Comparison of ENCODE assay signal across 8 mouse cellular contexts in the genomic region with DNA sequence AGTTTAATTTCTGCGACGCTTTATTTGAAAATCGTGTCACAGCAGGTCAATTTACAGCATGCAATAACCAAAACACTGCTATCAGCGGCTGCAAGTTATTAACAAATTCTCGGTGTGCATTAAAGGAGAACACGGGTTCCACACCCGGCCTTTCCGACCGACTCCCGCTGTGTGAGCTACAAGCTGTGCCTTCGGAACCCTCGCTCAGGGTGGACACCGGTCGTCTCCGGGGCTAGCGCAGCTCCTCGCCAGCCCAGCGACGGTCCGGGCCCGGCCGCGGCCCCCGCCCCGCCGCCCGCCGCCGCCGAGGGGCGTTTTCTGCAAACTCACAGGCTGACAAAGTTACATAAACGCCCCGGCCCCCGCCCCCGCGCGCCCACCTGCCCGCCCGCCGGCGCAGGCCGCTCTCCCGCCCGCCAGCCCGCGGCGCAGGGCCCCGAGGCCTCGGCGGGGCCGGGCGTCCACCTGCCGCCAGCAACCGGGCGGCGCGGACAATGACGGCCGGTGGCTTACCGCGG. TPM values are rescaled to one million over a fixed set of nuclear protein-coding genes. Genes with fewer than 3 reads are reported as not detected.
DNase-seq lines count a peak whose midpoint lies in the region; ATAC-seq and TF ChIP-seq lines count a peak whose summit lies in the region.

No protein-coding gene starts in this region.

- no peak for TF ChIP-seq RAD21 in MEL (IDR thresholded peaks at IDR 0.05; ENCODE audit: low read depth, low read length)

- peak in 1 of 2 experiments; percentile 49; a peak in 1 of 4 replicates for TF ChIP-seq POLR2A in MEL (IDR thresholded peaks at IDR 0.05; ENCODE audit: control insufficient read depth in 1 of 2, insufficient read depth in 1 of 2, low read depth in 1 of 2, low read length in 2 of 2, poor library complexity in 1 of 2)

- H3K4me1 ChIP-seq in MEL (ENCODE audit: control insufficient read depth in 1 of 2, insufficient read depth in 2 of 2, low read length in 2 of 2), result peaks cover 10 to 12% of the 10 kb centered on the region in 2 experiments; a peak in 3 of 4 replicates
- H3K4me1 ChIP-seq in forebrain, embryonic 16.5 days (replicated peaks; ENCODE audit: control insufficient read depth, insufficient read depth, low read length), result peaks cover 37% of the 10 kb centered on the region
- peaks cover 52% of the 10 kb centered on the region for H3K4me1 ChIP-seq in hindbrain, embryonic 13.5 days (replicated peaks)
- peaks cover 54% of the 10 kb centered on the region for H3K4me1 ChIP-seq in midbrain, embryonic 10.5 days

- no peaks in the 10 kb centered on the region for H3K9me3 ChIP-seq in MEL (replicated peaks; ENCODE audit: insufficient read depth, low read length)
- no peaks in the 10 kb centered on the region for H3K9me3 ChIP-seq in forebrain, embryonic 16.5 days (ENCODE audit: control insufficient read depth, low read length)
- H3K9me3 ChIP-seq in hindbrain, embryonic 13.5 days, result no peaks in the 10 kb centered on the region
- no peaks in the 10 kb centered on the region for H3K9me3 ChIP-seq in midbrain, embryonic 10.5 days (replicated peaks)

- H3K79me2 ChIP-seq in MEL (ENCODE audit: control insufficient read depth, insufficient read depth, low read length, poor library complexity), result peaks cover 44% of the 10 kb centered on the region

- H3K27me3 ChIP-seq in MEL (ENCODE audit: control insufficient read depth in 1 of 2, insufficient read depth in 2 of 2, low read length in 2 of 2), result no peaks in the 10 kb centered on the region
- H3K27me3 ChIP-seq in forebrain, embryonic 16.5 days (replicated peaks; ENCODE audit: control insufficient read depth, insufficient read depth, low read length), result no peaks in the 10 kb centered on the region
- no peaks in the 10 kb centered on the region for H3K27me3 ChIP-seq in hindbrain, embryonic 13.5 days
- no peaks in the 10 kb centered on the region for H3K27me3 ChIP-seq in midbrain, embryonic 10.5 days (ENCODE audit: low read depth, poor library complexity, severe bottlenecking)

- peak overlapping the region; percentile 87 to 91 for H3K4me3 ChIP-seq in MEL (ENCODE audit: control insufficient read depth in 1 of 2, insufficient read depth in 1 of 2, low read depth in 2 of 2, low read length in 2 of 2)
- H3K4me3 ChIP-seq in forebrain, embryonic 16.5 days (replicated peaks; ENCODE audit: low read length), result peak overlapping the region; percentile 90
- peak overlapping the region; percentile 92 for H3K4me3 ChIP-seq in hindbrain, embryonic 13.5 days
- H3K4me3 ChIP-seq in midbrain, embryonic 10.5 days, result peak overlapping the region; percentile 87

- no peak for ATAC-seq in forebrain, embryonic 16.5 days
- no peak for ATAC-seq in hindbrain, embryonic 13.5 days (ENCODE audit: low FRiP score)
- ATAC-seq in CD4-positive, CD25-positive, alpha-beta regulatory T cell, adult 4 months, result no peak

- peaks cover 0 to 21% of the 10 kb centered on the region in 2 experiments; a peak in 2 of 4 replicates for H3K36me3 ChIP-seq in MEL (ENCODE audit: control insufficient read depth in 1 of 2, insufficient read depth in 2 of 2, low read length in 2 of 2)
- H3K36me3 ChIP-seq in forebrain, embryonic 16.5 days (ENCODE audit: control insufficient read depth, insufficient read depth), result no peaks in the 10 kb centered on the region
- H3K36me3 ChIP-seq in hindbrain, embryonic 13.5 days, result no peaks in the 10 kb centered on the region
- H3K36me3 ChIP-seq in midbrain, embryonic 10.5 days, result 0 out of 2 replicates have a peak, but pooled peaks cover 3% of the 10 kb centered on the region

- peak overlapping the region; percentile 91 for H3K9ac ChIP-seq in MEL (ENCODE audit: control insufficient read depth, low read depth, low read length, poor library complexity, severe bottlenecking)
- peak overlapping the region; percentile 80 for H3K9ac ChIP-seq in forebrain, embryonic 16.5 days (replicated peaks; ENCODE audit: low read depth, low read length)
- peak overlapping the region; percentile 90 for H3K9ac ChIP-seq in hindbrain, embryonic 13.5 days

- under 1% methylated on average over 50 of the region's 61 CpGs for WGBS in forebrain, embryonic 16.5 days
- under 1% methylated on average over 50 of the region's 61 CpGs for WGBS in hindbrain, embryonic 13.5 days
- WGBS in midbrain, embryonic 10.5 days, result 2% methylated on average over 61 of the region's 61 CpGs

- peak; percentile 73 for DNase-seq in MEL (ENCODE audit: low read depth, low spot score)
- DNase-seq in brain, adult 2 months (ENCODE audit: low read depth, low spot score), result peak; percentile 46
- peak; percentile 27 to 76 for DNase-seq in left cerebral cortex, postnatal 10 days (ENCODE audit: extremely low spot score in 1 of 2, low spot score in 2 of 2)
- peak; percentile 53 for DNase-seq in midbrain, embryonic 10.5 days (ENCODE audit: low spot score)
- peak; percentile 9 to 28 for DNase-seq in spleen, postnatal 14 days (ENCODE audit: low spot score in 2 of 2)

- H3K27ac ChIP-seq in MEL (ENCODE audit: control insufficient read depth, low read depth, low read length), result peak overlapping the region; percentile 37
- H3K27ac ChIP-seq in forebrain, embryonic 16.5 days (ENCODE audit: low read length), result peak overlapping the region; percentile 94
- peak overlapping the region; percentile 95 for H3K27ac ChIP-seq in hindbrain, embryonic 13.5 days
- H3K27ac ChIP-seq in midbrain, embryonic 10.5 days (replicated peaks), result peak overlapping the region; percentile 96

- H3K4me2 ChIP-seq in forebrain, embryonic 16.5 days (ENCODE audit: low read length), result peak overlapping the region; percentile 56
- peak overlapping the region; percentile 87 for H3K4me2 ChIP-seq in hindbrain, embryonic 13.5 days

- TF ChIP-seq EP300 in MEL (IDR thresholded peaks at IDR 0.05; ENCODE audit: low read depth in 1 of 2, low read length in 2 of 2), result no peak

- intact Hi-C loops in left cerebral cortex, postnatal 10 days (cut with DNase I), result loop anchor here (2.0 to 10.0 kb wide), 3 partner anchors 165 to 263 kb away; no protein-coding TSS in a partner anchor

- no peak for TF ChIP-seq CTCF in MEL (IDR thresholded peaks at IDR 0.05 in 2 of 3, conservative IDR thresholded peaks at IDR 0.05 in 1 of 3; ENCODE audit: control insufficient read depth in 1 of 3, insufficient read depth in 1 of 3, low read depth in 2 of 3, low read length in 3 of 3, poor library complexity in 1 of 3, severe bottlenecking in 1 of 3)

TF ChIP-seq in MEL, 35 proteins besides CTCF, POLR2A, EP300 and RAD21:
- TF ChIP-seq GABPA (IDR thresholded peaks at IDR 0.05; ENCODE audit: low read depth, low read length) (no peak), ZMIZ1 (IDR thresholded peaks at IDR 0.05; ENCODE audit: low read depth, low read length) (no peak), UBTF (IDR thresholded peaks at IDR 0.05; ENCODE audit: borderline replicate concordance, insufficient read depth, low read depth, low read length) (0 out of 2 replicates have a peak, but pooled peaks have one; percentile 39), CHD2 (IDR thresholded peaks at IDR 0.05; ENCODE audit: low read length) (no peak), TCF12 (IDR thresholded peaks at IDR 0.05; ENCODE audit: low read depth, low read length) (no peak), SIN3A (IDR thresholded peaks at IDR 0.05; ENCODE audit: low read length) (peak; percentile 73; the same call in 1 of the 2 replicates), MXI1 (IDR thresholded peaks at IDR 0.05; ENCODE audit: low read depth, low read length) (peak; percentile 82)
TF ChIP-seq in MEL: peak in this region for 3.

RNA-seq across cellular contexts. Expression of a gene that starts 16.0 kb away (rescaled TPM):
- total RNA-seq in MEL (2012; rRNA removed), result 12.3 and 12.6 TPM in 2 replicates
- polyA plus RNA-seq in MEL (2012; ENCODE audit: insufficient read depth in 1 of 2, insufficient read length in 2 of 2, low read depth in 1 of 2, low replicate concordance in 2 of 2, missing spikeins in 1 of 2), result 10 to 100 TPM; 11.0 to 19.5 TPM
- polyA plus RNA-seq in forebrain, embryonic 16.5 days (2015; fragmentation: Nextera tagmentation; extraction: Ambion mirVana), result 31.3 and 32.8 TPM in 2 replicates
- 25.3 and 25.7 TPM in 2 replicates for polyA plus RNA-seq in hindbrain, embryonic 13.5 days (2015; fragmentation: Nextera tagmentation; extraction: Ambion mirVana)
- 10 to 100 TPM; 98.1 to 98.7 TPM for total RNA-seq in left cerebral cortex, postnatal 10 days (2021)
- polyA plus RNA-seq in midbrain, embryonic 10.5 days (2016; fragmentation: Nextera tagmentation; extraction: Ambion mirVana), result 20.1 and 22.3 TPM in 2 replicates
- 10 to 100 TPM; 61.6 to 72.5 TPM for polyA plus RNA-seq in CD4-positive, CD25-positive, alpha-beta regulatory T cell, adult 4 months (2017; shearing (Covaris generic))

Comparison
In these comparisons a context has a peak if more than half of its experiments do, and no peak if none do; other contexts are left out.
1. DNase-seq: peak in every context shown above with its lines; median percentile 73 in MEL; 53 in midbrain, embryonic 10.5 days; 52 in left cerebral cortex, postnatal 10 days; 46 in brain, adult 2 months; 18 in spleen, postnatal 14 days.
2. H3K27ac ChIP-seq: peak in every context shown above with its lines; median percentile 96 in midbrain, embryonic 10.5 days; 95 in hindbrain, embryonic 13.5 days; 94 in forebrain, embryonic 16.5 days; 37 in MEL.